Mouse (Mus musculus) G1E (cell line): ENCODE data around the gene Olfr975.
"Not testable (repeated sequence)": the region's sequence is repeated elsewhere in the genome, so short reads cannot be mapped to it uniquely, and the experiment has no call there.

Source experiments
- CTCF ChIP-seq: IDR thresholded peaks from 2 replicates; pipeline ENCODE4 v1.5.1; 2012; ENCODE audit warnings: low read depth, low read length, inconsistent platforms, mixed read lengths
- GATA1 ChIP-seq: IDR thresholded peaks from 2 replicates; pipeline ENCODE4 v1.6.1; 2012; ENCODE audit warnings: borderline replicate concordance, low read length, inconsistent platforms, mixed read lengths
- POLR2AphosphoS5 ChIP-seq: IDR thresholded peaks from 2 replicates; pipeline ENCODE4 v1.6.1; 2012; ENCODE audit warnings: low read depth, low read length, inconsistent platforms; ENCODE audit not compliant: insufficient replicate concordance
- TAL1 ChIP-seq: conservative IDR thresholded peaks from 2 replicates; pipeline ENCODE4 v1.6.1; 2012; ENCODE audit warnings: low read depth, low read length, inconsistent platforms, mixed read lengths

DNA sequence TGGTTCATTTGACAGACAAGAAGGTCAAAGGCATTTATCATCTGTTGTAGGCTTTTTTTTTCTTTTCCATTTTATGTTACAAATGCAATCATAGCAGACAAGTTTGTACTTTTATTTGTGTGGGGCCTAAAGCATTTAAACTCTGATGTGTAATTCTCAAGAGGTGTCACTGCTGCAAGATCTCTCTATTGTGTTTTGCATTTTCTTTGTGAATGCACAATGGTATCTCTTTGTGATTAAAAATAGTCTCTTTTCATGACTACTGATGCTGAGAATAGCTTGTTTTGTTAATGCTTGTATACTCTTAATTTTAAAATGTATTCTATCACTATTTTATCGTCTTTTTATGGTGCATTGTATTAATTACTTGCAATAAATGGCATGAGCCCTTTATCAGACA is 23.0 kb downstream of the Olfr975 start:
- not testable (repeated sequence) for TF ChIP-seq CTCF, TAL1, POLR2AphosphoS5, GATA1
